Mouse (Mus musculus) cerebellum, adult 11 months (tissue): Measurements from ENCODE around the gene Nmt1.
A peak's percentile ranks its signal among the peaks of the same experiment; 100 is the strongest.

Source experiments
- DNase-seq: peaks from one replicate; pipeline ENCODE4 v3.0.0; 2022

Gene Nmt1

GRCm38 (mm10) chr11:103006286-103007000 is 21.5 kb upstream of the Nmt1 start:
- no peak for DNase-seq

GRCm38 (mm10) chr11:103007001-103007340 is 21.0 kb upstream of the Nmt1 start:
- DNase-seq = no peak

GRCm38 (mm10) chr11:103008558-103008957 is 19.4 kb upstream of the Nmt1 start:
- no peak for DNase-seq

- DNase-seq = no peak
These were observed 18.8 kb upstream of the Nmt1 start for GRCm38 (mm10) chr11:103009208-103009607.

- DNase-seq = no peak
These were observed 17.4 kb upstream of the Nmt1 start for GRCm38 (mm10) chr11:103010454-103011205.

DNA sequence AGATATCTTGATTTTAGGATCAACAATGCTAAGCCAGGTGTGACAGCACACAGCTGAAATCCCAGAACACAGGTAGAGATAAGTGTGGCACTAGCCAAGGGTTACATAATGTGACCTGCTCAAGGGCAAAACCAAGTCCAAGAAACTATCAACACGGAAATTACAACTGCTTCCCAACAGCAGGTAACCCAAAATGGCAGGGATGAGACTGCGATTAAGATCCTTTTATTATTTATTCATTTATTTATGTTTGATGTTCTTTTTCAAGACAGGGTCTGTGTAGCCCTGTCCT is 16.8 kb upstream of the Nmt1 start:
- DNase-seq = no peak

DNA sequence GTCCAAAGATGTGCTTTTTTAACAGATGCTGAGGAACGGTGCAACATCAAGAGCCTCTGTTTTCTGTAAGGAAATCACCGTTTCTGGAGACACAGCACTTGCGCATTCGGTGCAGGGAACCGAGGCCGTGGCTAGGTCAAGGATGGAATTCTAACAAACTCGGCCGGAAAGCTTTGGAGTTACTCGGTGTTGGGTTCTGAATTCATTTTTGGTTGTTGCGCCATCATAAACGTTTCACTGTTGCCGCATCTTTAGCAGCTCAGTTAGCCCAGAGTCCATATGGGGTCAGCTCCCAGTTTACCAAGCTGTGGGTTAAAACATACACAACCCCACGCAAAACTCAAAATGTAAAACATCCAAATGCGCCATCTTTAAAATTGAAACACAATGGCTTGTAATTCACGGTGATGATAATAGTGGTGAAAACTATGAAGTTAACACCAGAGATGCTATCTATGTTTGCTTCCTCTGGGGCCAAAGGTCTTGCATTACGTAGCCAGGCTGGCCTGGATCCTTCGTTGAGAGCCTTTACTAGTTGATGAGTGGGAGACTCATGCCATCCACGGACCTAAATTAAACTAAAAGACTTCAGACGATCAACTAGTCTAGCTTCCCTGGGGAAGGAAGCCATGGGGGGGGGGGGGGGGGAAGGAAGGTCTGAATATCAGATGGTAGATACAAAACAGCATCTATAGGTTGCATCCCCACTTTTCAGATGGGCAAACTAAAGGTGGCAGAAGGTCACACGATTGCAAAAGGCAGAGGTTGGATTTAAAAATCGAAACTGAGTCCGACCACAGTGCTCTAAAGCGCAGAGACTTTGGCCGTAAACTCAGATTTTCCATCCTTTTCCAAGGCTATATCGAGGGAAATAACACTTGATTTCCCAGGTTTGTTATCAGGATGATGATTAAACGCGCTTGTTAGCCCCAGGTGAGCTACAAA is 11.8 kb upstream of the Nmt1 start:
- no peak for DNase-seq

DNA sequence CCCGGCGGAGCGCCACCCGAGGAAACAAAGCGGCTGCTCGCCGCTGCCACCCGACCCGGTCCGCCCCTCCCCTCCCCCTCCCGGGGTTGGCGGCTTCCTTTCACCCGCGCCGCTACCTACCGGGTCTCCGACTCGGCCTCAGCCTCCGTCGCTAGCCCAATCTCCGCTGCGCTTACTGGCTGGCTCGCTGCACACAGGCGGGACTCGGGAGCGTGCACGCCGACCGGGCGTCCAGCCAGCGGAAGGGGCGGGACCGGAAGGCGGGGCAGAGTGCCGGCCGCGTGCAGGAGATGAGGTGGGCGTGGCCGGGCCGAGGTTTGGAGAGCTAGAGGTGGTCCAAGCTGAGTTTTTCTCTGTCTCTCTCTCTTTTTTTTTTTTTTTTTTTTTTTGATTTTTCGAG is 11.1 kb upstream of the Nmt1 start:
- DNase-seq = peak; percentile 97

GRCm38 (mm10) chr11:103017661-103018060 is 10.3 kb upstream of the Nmt1 start:
- no peak for DNase-seq

GRCm38 (mm10) chr11:103018860-103019259 is 9.1 kb upstream of the Nmt1 start:
- no peak for DNase-seq

GRCm38 (mm10) chr11:103019325-103019724 is 8.7 kb upstream of the Nmt1 start:
- no peak for DNase-seq

GRCm38 (mm10) chr11:103020713-103021335 is 7.2 kb upstream of the Nmt1 start:
- no peak for DNase-seq

DNA sequence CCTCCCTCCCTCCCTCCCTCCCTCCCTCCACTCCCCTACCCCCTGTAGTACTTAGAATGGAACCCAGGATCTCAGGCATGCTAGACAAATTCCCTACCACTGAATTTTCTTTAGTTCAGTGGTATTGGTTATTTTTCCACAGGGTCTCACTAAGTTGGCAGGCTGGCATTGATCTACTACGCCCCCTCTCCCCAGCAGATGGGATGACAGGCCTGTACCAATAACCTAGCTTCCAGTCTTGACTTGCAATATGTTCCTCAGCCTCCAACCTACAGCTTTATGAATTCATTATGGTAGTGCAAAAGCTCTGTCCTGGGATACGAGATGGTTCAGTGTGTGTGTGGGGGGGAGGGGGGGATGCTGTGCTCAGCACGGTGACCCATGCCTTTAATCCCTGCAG is 4.0 kb upstream of the Nmt1 start:
- DNase-seq = no peak

DNA sequence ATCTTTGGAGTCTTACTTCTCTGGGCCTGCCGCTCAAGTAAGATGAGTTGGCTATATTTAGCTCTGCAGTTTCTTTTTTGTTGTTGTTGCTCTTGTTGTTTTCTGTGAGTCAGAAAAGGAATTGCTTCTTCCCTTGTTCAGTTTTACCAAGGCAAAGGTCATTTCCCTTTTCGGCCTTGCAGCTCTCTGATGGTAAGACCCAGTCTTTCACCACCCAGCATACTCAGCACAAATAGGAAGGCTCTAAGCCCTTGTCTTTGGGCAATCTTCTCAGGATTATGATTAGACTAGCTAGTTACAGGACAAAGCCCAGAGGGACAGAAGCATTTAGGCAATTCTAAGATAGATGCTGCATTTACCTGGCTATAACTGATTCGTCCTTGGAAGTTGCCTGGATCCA is 1.1 kb upstream of the Nmt1 start:
- no peak for DNase-seq

DNA sequence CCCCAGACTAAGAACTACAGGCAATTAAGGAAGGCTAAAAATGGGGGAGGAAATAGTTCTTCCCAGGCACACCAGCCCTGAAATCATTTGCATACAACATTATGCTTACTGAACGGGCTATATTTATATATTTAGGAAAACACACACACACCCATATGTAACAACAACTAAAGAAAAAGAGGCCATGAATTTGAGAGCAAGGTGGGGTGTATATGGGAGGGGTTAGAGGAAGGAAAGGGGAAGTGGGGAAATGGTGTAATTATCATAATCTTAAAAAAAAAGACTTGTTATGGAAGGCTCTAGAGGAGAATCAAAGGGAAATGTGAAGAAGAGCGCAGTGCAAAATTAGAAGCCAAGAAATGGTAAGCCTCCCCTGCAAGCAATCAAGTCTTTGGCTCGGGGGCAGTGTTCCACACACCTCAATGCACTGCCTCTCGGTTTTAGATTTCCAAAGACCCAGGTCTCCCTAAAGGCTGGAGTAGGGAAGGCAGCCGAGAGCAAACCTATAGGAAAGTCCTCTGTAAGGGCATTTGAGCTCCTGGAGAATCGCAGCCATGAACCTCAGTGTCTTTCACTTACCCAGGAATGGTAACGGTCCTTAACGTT is 317 bp upstream of the Nmt1 start:
- peak; percentile 26 for DNase-seq

DNA sequence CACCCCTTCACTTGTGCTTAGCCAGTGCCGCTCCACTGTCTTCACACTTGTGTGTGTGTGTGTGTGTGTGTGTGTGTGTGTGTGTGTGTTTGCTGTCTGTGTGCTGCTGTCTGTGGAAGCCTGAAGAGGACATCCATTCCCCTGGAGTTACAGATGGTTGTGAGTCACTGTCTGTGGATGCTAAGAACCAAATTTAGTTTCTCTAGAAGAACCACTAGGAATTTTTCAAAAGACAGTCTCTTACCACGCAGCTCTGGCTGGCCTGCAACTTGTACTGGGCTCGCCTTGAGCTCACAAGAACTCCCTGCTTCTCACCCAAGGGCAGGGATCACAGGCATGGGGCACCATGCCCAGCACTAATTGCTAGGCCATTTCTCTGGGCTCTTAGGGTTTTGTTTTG is 5.0 kb downstream of the Nmt1 start:
- DNase-seq = no peak

- DNase-seq = no peak
These were observed 7.0 kb downstream of the Nmt1 start for GRCm38 (mm10) chr11:103035007-103035406.

DNA sequence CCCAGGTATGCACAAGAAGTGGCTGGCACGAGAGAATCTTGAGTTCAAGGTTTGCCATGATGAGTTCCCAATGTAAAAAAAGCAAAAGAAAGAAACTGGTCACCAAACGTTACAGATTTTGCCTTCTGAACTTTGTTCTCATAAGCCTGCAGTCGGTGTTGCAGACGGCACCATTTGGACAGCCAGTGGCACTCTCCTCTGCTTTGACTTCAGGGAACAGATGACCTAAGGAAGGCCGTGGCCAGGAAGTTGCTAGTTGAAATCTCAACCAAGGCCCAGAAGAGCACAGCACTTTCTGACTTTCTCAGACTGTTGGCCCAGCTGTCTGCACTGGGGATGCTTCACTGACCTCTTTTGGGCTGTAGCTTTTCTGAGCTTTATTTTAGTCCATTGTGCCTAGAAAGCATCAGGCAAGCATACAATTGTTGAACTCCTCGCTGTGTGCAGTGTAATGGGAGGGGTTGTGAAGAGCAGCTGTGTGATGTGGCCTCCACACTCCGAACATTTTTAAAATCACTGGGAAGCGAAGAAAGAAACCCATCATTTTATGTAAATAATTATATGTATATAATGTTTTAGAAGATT is 9.0 kb downstream of the Nmt1 start:
- no peak for DNase-seq

DNA sequence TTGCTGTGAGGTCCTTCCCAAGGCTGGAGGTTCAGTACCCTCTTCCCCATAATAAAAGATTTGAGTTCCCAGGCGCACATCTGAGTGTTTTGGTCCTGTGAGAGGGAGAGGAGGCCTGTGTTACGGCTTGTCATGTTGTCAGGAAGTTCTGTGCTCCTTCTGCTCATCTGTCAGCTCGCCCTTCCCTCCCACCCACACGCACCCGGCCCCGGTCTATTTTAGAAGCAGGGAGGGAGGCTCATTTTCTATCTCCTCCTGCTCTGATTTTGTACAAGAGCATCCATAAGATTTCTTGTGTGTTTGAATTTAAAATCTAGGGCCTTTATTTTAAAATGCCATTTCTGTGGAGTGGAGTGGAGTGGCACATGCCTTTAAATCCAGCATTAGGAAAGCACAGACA is 10.0 kb downstream of the Nmt1 start:
- no peak for DNase-seq

- no peak for DNase-seq
These were observed 14.8 kb downstream of the Nmt1 start for GRCm38 (mm10) chr11:103042828-103043227.

GRCm38 (mm10) chr11:103043982-103044381 is 16.0 kb downstream of the Nmt1 start:
- no peak for DNase-seq

GRCm38 (mm10) chr11:103046286-103046685 is 18.3 kb downstream of the Nmt1 start:
- no peak for DNase-seq

GRCm38 (mm10) chr11:103049611-103050010 is 21.6 kb downstream of the Nmt1 start:
- DNase-seq = no peak
